Mouse (Mus musculus): Measurements from ENCODE around the gene Tmem174. TPM values are rescaled to one million over a fixed set of nuclear protein-coding genes. Genes with fewer than 3 reads are reported as not detected.

Gene Tmem174
- polyA plus RNA-seq, 1 experiment from 2014 or later = not detected

- WGBS (ENCODE audit: insufficient replicate concordance) = 75% methylated on average over 16 of the region's 16 CpGs
- no peaks in the 10 kb centered on the region for H3K9me3 ChIP-seq (replicated peaks)
- no peaks in the 10 kb centered on the region for H3K4me1 ChIP-seq (replicated peaks)
- no peak overlapping the region for H3K4me2 ChIP-seq
- H3K27me3 ChIP-seq = no peaks in the 10 kb centered on the region
- H3K36me3 ChIP-seq (replicated peaks) = no peaks in the 10 kb centered on the region
- H3K4me3 ChIP-seq (replicated peaks) = no peak overlapping the region
- no peak overlapping the region for H3K9ac ChIP-seq
- H3K27ac ChIP-seq (replicated peaks) = no peak overlapping the region
- no peak for ATAC-seq (ENCODE audit: insufficient read depth)
These were observed 18.8 kb upstream of the Tmem174 start for GRCm38 (mm10) chr13:98656034-98656471.

- H3K27me3 ChIP-seq = no peaks in the 10 kb centered on the region
- WGBS (ENCODE audit: insufficient replicate concordance) = 65% methylated on average over 4 of the region's 4 CpGs
These were observed 18.1 kb upstream of the Tmem174 start for GRCm38 (mm10) chr13:98655346-98655745.

GRCm38 (mm10) chr13:98654129-98654939 is 17.1 kb upstream of the Tmem174 start:
- Histone ChIP-seq H3K27ac (replicated peaks) (no peak overlapping the region), H3K9ac (no peak overlapping the region), H3K9me3 (replicated peaks) (no peaks in the 10 kb centered on the region), H3K27me3 (no peaks in the 10 kb centered on the region), H3K4me3 (replicated peaks) (no peak overlapping the region), H3K4me1 (replicated peaks) (no peaks in the 10 kb centered on the region), H3K4me2 (no peak overlapping the region), H3K36me3 (replicated peaks) (no peaks in the 10 kb centered on the region)
- no peak for ATAC-seq (ENCODE audit: insufficient read depth)
- 76% methylated on average over 10 of the region's 10 CpGs for WGBS (ENCODE audit: insufficient replicate concordance)

More at GRCm38 (mm10) chr13:98655346-98655745, 18.1 kb upstream of the Tmem174 start:
- H3K4me1 ChIP-seq (replicated peaks) = no peaks in the 10 kb centered on the region
- ATAC-seq (ENCODE audit: insufficient read depth) = no peak
- H3K4me2 ChIP-seq = no peak overlapping the region
- no peaks in the 10 kb centered on the region for H3K9me3 ChIP-seq (replicated peaks)
- H3K9ac ChIP-seq = no peak overlapping the region
- no peaks in the 10 kb centered on the region for H3K36me3 ChIP-seq (replicated peaks)
- no peak overlapping the region for H3K27ac ChIP-seq (replicated peaks)
- H3K4me3 ChIP-seq (replicated peaks) = no peak overlapping the region

- Histone ChIP-seq H3K27me3 (no peaks in the 10 kb centered on the region), H3K36me3 (replicated peaks) (no peaks in the 10 kb centered on the region), H3K4me3 (replicated peaks) (no peak overlapping the region), H3K4me2 (no peak overlapping the region), H3K9ac (no peak overlapping the region), H3K27ac (replicated peaks) (no peak overlapping the region), H3K9me3 (replicated peaks) (no peaks in the 10 kb centered on the region), H3K4me1 (replicated peaks) (no peaks in the 10 kb centered on the region)
- 66% methylated on average over 2 of the region's 2 CpGs for WGBS (ENCODE audit: insufficient replicate concordance)
- no peak for ATAC-seq (ENCODE audit: insufficient read depth)
These were observed 15.0 kb upstream of the Tmem174 start for GRCm38 (mm10) chr13:98652194-98652593.

GRCm38 (mm10) chr13:98651228-98651977 is 14.2 kb upstream of the Tmem174 start:
- 54% methylated on average over 17 of the region's 17 CpGs for WGBS (ENCODE audit: insufficient replicate concordance)
- no peaks in the 10 kb centered on the region for H3K36me3 ChIP-seq (replicated peaks)
- H3K4me1 ChIP-seq (replicated peaks) = no peaks in the 10 kb centered on the region
- no peak overlapping the region for H3K9ac ChIP-seq
- H3K4me2 ChIP-seq = no peak overlapping the region
- H3K27me3 ChIP-seq = no peaks in the 10 kb centered on the region
- no peak for ATAC-seq (ENCODE audit: insufficient read depth)
- H3K9me3 ChIP-seq (replicated peaks) = no peaks in the 10 kb centered on the region
- H3K27ac ChIP-seq (replicated peaks) = no peak overlapping the region
- no peak overlapping the region for H3K4me3 ChIP-seq (replicated peaks)

- no peak overlapping the region for H3K4me3 ChIP-seq (replicated peaks)
- ATAC-seq (ENCODE audit: insufficient read depth) = no peak
- no peak overlapping the region for H3K4me2 ChIP-seq
- H3K27me3 ChIP-seq = no peaks in the 10 kb centered on the region
- WGBS (ENCODE audit: insufficient replicate concordance) = 70% methylated on average over 22 of the region's 22 CpGs
- H3K9ac ChIP-seq = no peak overlapping the region
- H3K4me1 ChIP-seq (replicated peaks) = no peaks in the 10 kb centered on the region
- no peaks in the 10 kb centered on the region for H3K36me3 ChIP-seq (replicated peaks)
- H3K27ac ChIP-seq (replicated peaks) = no peak overlapping the region
- no peaks in the 10 kb centered on the region for H3K9me3 ChIP-seq (replicated peaks)
These were observed 10.8 kb upstream of the Tmem174 start for GRCm38 (mm10) chr13:98647775-98648568.

GRCm38 (mm10) chr13:98638507-98639166 is 1.4 kb upstream of the Tmem174 start:
- H3K4me1 ChIP-seq (replicated peaks) = no peaks in the 10 kb centered on the region
- H3K4me3 ChIP-seq (replicated peaks) = no peak overlapping the region
- no peaks in the 10 kb centered on the region for H3K36me3 ChIP-seq (replicated peaks)
- no peaks in the 10 kb centered on the region for H3K9me3 ChIP-seq (replicated peaks)
- H3K9ac ChIP-seq = no peak overlapping the region
- no peak overlapping the region for H3K27ac ChIP-seq (replicated peaks)
- ATAC-seq (ENCODE audit: insufficient read depth) = no peak
- no peak overlapping the region for H3K4me2 ChIP-seq
- 55% methylated on average over 5 of the region's 5 CpGs for WGBS (ENCODE audit: insufficient replicate concordance)
- peaks cover 7% of the 10 kb centered on the region for H3K27me3 ChIP-seq

- Histone ChIP-seq H3K27me3 (peaks cover 7% of the 10 kb centered on the region), H3K9me3 (replicated peaks) (no peaks in the 10 kb centered on the region), H3K4me1 (replicated peaks) (no peaks in the 10 kb centered on the region), H3K27ac (replicated peaks) (no peak overlapping the region), H3K4me2 (no peak overlapping the region), H3K36me3 (replicated peaks) (no peaks in the 10 kb centered on the region), H3K9ac (no peak overlapping the region), H3K4me3 (replicated peaks) (no peak overlapping the region)
- 46% methylated on average over 18 of the region's 18 CpGs for WGBS (ENCODE audit: insufficient replicate concordance)
- no peak for ATAC-seq (ENCODE audit: insufficient read depth)
These were observed 639 bp downstream of the Tmem174 start for GRCm38 (mm10) chr13:98636571-98636970.

- WGBS (ENCODE audit: insufficient replicate concordance) = 32% methylated on average over 6 of the region's 6 CpGs
These were observed 3.3 kb downstream of the Tmem174 start for GRCm38 (mm10) chr13:98633641-98634484.

More at GRCm38 (mm10) chr13:98633641-98634484, 3.3 kb downstream of the Tmem174 start:
- no peaks in the 10 kb centered on the region for H3K9me3 ChIP-seq (replicated peaks)
- H3K4me1 ChIP-seq (replicated peaks) = no peaks in the 10 kb centered on the region
- H3K27me3 ChIP-seq = peaks cover 7% of the 10 kb centered on the region
- H3K4me2 ChIP-seq = no peak overlapping the region
- ATAC-seq (ENCODE audit: insufficient read depth) = no peak
- no peak overlapping the region for H3K27ac ChIP-seq (replicated peaks)
- H3K4me3 ChIP-seq (replicated peaks) = no peak overlapping the region
- H3K9ac ChIP-seq = no peak overlapping the region
- H3K36me3 ChIP-seq (replicated peaks) = no peaks in the 10 kb centered on the region

All from liver, embryonic 15.5 days (tissue).